Mouse (Mus musculus): ENCODE data around the gene Spag5. TPM values are rescaled to one million over a fixed set of nuclear protein-coding genes. Genes with fewer than 3 reads are reported as not detected.

Gene Spag5
- total and polyA plus RNA-seq, 2 experiments from 2014 or later = 2.2 to 3.6 TPM

GRCm38 (mm10) chr11:78324965-78325364 lies 23.6 kb downstream of the Spag5 start:
- H3K4me3 ChIP-seq (ENCODE audit: low read depth, low read length) = 0 out of 2 replicates have a peak overlapping the region, but pooled peaks have one; percentile 5

GRCm38 (mm10) chr11:78327215-78327614 lies 25.9 kb downstream of the Spag5 start:
- no peak overlapping the region for H3K4me3 ChIP-seq (ENCODE audit: low read depth, low read length)
- TF ChIP-seq CTCF (IDR thresholded peaks at IDR 0.05) = no peak
- H3K9ac ChIP-seq (replicated peaks; ENCODE audit: low read length, poor library complexity, severe bottlenecking) = no peak overlapping the region
- 94% methylated on average over 4 of the region's 4 CpGs for WGBS
- no peak for ATAC-seq (ENCODE audit: low FRiP score)
- H3K4me2 ChIP-seq (ENCODE audit: low read depth, low read length, poor library complexity, severe bottlenecking) = no peak overlapping the region
- H3K27ac ChIP-seq (ENCODE audit: low read depth, low read length) = no peak overlapping the region
- H3K27me3 ChIP-seq (ENCODE audit: insufficient read depth, low read length) = no peaks in the 10 kb centered on the region
- no peaks in the 10 kb centered on the region for H3K9me3 ChIP-seq (ENCODE audit: low read length)
- no peak for DNase-seq (ENCODE audit: low spot score)
- H3K36me3 ChIP-seq (ENCODE audit: insufficient read depth, low read length) = 0 out of 2 replicates have a peak, but pooled peaks cover 2% of the 10 kb centered on the region
- peaks cover 8% of the 10 kb centered on the region; the same call in 1 of the 2 replicates for H3K4me1 ChIP-seq (ENCODE audit: insufficient read depth, low read length)

More at GRCm38 (mm10) chr11:78324965-78325364, 23.6 kb downstream of the Spag5 start:
- Histone ChIP-seq H3K36me3 (ENCODE audit: insufficient read depth, low read length) (0 out of 2 replicates have a peak, but pooled peaks cover 2% of the 10 kb centered on the region), H3K4me1 (ENCODE audit: insufficient read depth, low read length) (peaks cover 8% of the 10 kb centered on the region; the same call in 1 of the 2 replicates), H3K9ac (replicated peaks; ENCODE audit: low read length, poor library complexity, severe bottlenecking) (no peak overlapping the region), H3K27me3 (ENCODE audit: insufficient read depth, low read length) (no peaks in the 10 kb centered on the region), H3K27ac (ENCODE audit: low read depth, low read length) (no peak overlapping the region), H3K4me2 (ENCODE audit: low read depth, low read length, poor library complexity, severe bottlenecking) (peak overlapping the region; percentile 36), H3K9me3 (ENCODE audit: low read length) (no peaks in the 10 kb centered on the region)
- WGBS = 89% methylated on average over 12 of the region's 12 CpGs
- TF ChIP-seq CTCF (IDR thresholded peaks at IDR 0.05) = peak; percentile 11; the same call in 1 of the 2 replicates
- DNase-seq (ENCODE audit: low spot score) (no peak), ATAC-seq (ENCODE audit: low FRiP score) (no peak)

- Histone ChIP-seq H3K36me3 (ENCODE audit: insufficient read depth, low read length) (peaks cover 6% of the 10 kb centered on the region; the same call in 1 of the 2 replicates), H3K9ac (replicated peaks; ENCODE audit: low read length, poor library complexity, severe bottlenecking) (peak within 1 kb of the TSS; percentile 79), H3K9me3 (ENCODE audit: low read length) (no peaks in the 10 kb centered on the region), H3K4me2 (ENCODE audit: low read depth, low read length, poor library complexity, severe bottlenecking) (peak within 1 kb of the TSS; percentile 88), H3K27me3 (ENCODE audit: insufficient read depth, low read length) (no peaks in the 10 kb centered on the region), H3K27ac (ENCODE audit: low read depth, low read length) (no peak within 1 kb of the TSS), H3K4me1 (ENCODE audit: insufficient read depth, low read length) (peaks cover 5% of the 10 kb centered on the region; the same call in 1 of the 2 replicates), H3K4me3 (ENCODE audit: low read depth, low read length) (peak within 1 kb of the TSS; percentile 78)
- WGBS = 12% methylated on average over 37 of the region's 37 CpGs
- TF ChIP-seq CTCF (IDR thresholded peaks at IDR 0.05) = peak; percentile 45; the same call in 1 of the 2 replicates
- DNase-seq (ENCODE audit: low spot score) (peak; percentile 96), ATAC-seq (ENCODE audit: low FRiP score) (peak; percentile 95)
These were observed 26.5 kb downstream of the Spag5 start, which contains the start of gene Pigs for GRCm38 (mm10) chr11:78327634-78328511. Gene Pigs (plus strand): TSS chr11:78328415.

- H3K4me2 ChIP-seq (ENCODE audit: low read depth, low read length, poor library complexity, severe bottlenecking) = peak overlapping the region; percentile 88
- no peak overlapping the region for H3K27ac ChIP-seq (ENCODE audit: low read depth, low read length)
- TF ChIP-seq CTCF (IDR thresholded peaks at IDR 0.05) = no peak
- H3K4me1 ChIP-seq (ENCODE audit: insufficient read depth, low read length) = peaks cover 5% of the 10 kb centered on the region; the same call in 1 of the 2 replicates
- peak; percentile 67 for ATAC-seq (ENCODE audit: low FRiP score)
- H3K27me3 ChIP-seq (ENCODE audit: insufficient read depth, low read length) = no peaks in the 10 kb centered on the region
- peak overlapping the region; percentile 79 for H3K9ac ChIP-seq (replicated peaks; ENCODE audit: low read length, poor library complexity, severe bottlenecking)
- H3K36me3 ChIP-seq (ENCODE audit: insufficient read depth, low read length) = peaks cover 12% of the 10 kb centered on the region
- peak overlapping the region; percentile 78 for H3K4me3 ChIP-seq (ENCODE audit: low read depth, low read length)
- DNase-seq (ENCODE audit: low spot score) = no peak
- WGBS = under 1% methylated on average over 41 of the region's 41 CpGs
- no peaks in the 10 kb centered on the region for H3K9me3 ChIP-seq (ENCODE audit: low read length)
These were observed 27.3 kb downstream of the Spag5 start for GRCm38 (mm10) chr11:78328512-78329056.

- no peak overlapping the region for H3K9ac ChIP-seq (replicated peaks; ENCODE audit: low read length, poor library complexity, severe bottlenecking)
- WGBS = 96% methylated on average over 12 of the region's 12 CpGs
- ATAC-seq (ENCODE audit: low FRiP score) (no peak), DNase-seq (ENCODE audit: low spot score) (no peak)
- no peaks in the 10 kb centered on the region for H3K27me3 ChIP-seq (ENCODE audit: insufficient read depth, low read length)
- H3K4me2 ChIP-seq (ENCODE audit: low read depth, low read length, poor library complexity, severe bottlenecking) = no peak overlapping the region
- H3K36me3 ChIP-seq (ENCODE audit: insufficient read depth, low read length) = peaks cover 32% of the 10 kb centered on the region
- no peak overlapping the region for H3K27ac ChIP-seq (ENCODE audit: low read depth, low read length)
- TF ChIP-seq CTCF (IDR thresholded peaks at IDR 0.05) = no peak
- H3K4me1 ChIP-seq (ENCODE audit: insufficient read depth, low read length) = peaks cover 5% of the 10 kb centered on the region; the same call in 1 of the 2 replicates
- H3K9me3 ChIP-seq (ENCODE audit: low read length) = no peaks in the 10 kb centered on the region
- no peak overlapping the region for H3K4me3 ChIP-seq (ENCODE audit: low read depth, low read length)
These were observed 31.3 kb downstream of the Spag5 start for GRCm38 (mm10) chr11:78332676-78333075.

Data from midbrain, postnatal 0 days (tissue).